Mouse (Mus musculus) spleen, adult 2 months (tissue): ENCODE measurements around the gene Nckap5l. TPM values are rescaled to one million over a fixed set of nuclear protein-coding genes. Genes with fewer than 3 reads are reported as not detected.
"Not testable (repeated sequence)": the region's sequence is repeated elsewhere in the genome, so short reads cannot be mapped to it uniquely, and the experiment has no call there.

ENCODE experiments used
- DNase-seq, 2 experiments: peaks; one replicate each; pipeline versions ENCODE4 v3.0.0 to v3.0.0-alpha.2; 2012 to 2021; ENCODE audit warnings: low spot score in 2 of 2, low read depth in 1 of 2
- H3K27ac ChIP-seq: fragments of 200-500 bp; 2 replicates; pipeline ENCODE4 v1.5.1; 2012; ENCODE audit warnings: low read length, inconsistent platforms; ENCODE audit not compliant: insufficient read depth
- H3K27me3 ChIP-seq: fragments of 200-500 bp; 2 replicates; pipeline ENCODE4 v1.6.1; 2012; ENCODE audit warnings: mild to moderate bottlenecking, moderate library complexity, low read length, inconsistent platforms; ENCODE audit not compliant: control insufficient read depth, insufficient read depth
- H3K36me3 ChIP-seq: fragments of 200-500 bp; 2 replicates; pipeline ENCODE4 v1.6.1; 2012; ENCODE audit warnings: mild to moderate bottlenecking, low read length, inconsistent platforms; ENCODE audit not compliant: control insufficient read depth, insufficient read depth
- H3K4me1 ChIP-seq: fragments of 200-500 bp; 2 replicates; pipeline ENCODE4 v1.6.1; 2011; ENCODE audit warnings: inconsistent platforms; ENCODE audit not compliant: control insufficient read depth, insufficient read depth, insufficient read length
- H3K4me3 ChIP-seq: fragments of 200-500 bp; 2 replicates; pipeline ENCODE4 v1.5.1; 2011; ENCODE audit warnings: mild to moderate bottlenecking, inconsistent platforms; ENCODE audit not compliant: insufficient read depth, insufficient read length; ENCODE audit errors: extremely low read depth
- CTCF ChIP-seq: fragments of 200-500 bp; IDR thresholded peaks from 2 replicates; pipeline ENCODE4 v1.5.1; 2011; ENCODE audit warnings: mild to moderate bottlenecking, inconsistent platforms; ENCODE audit not compliant: insufficient read depth, insufficient read length, insufficient replicate concordance; ENCODE audit errors: extremely low read depth
- POLR2A ChIP-seq: fragments of 200-500 bp; IDR thresholded peaks from 2 replicates; pipeline ENCODE4 v1.6.1; 2011; ENCODE audit warnings: low read depth, low read length, inconsistent platforms
- WGBS: fragments of 180-500 bp; shearing (Covaris S2); methylation state at CpG from one replicate; pipeline ENCODE4 v1.1.7; 2018; 5-methylcytosine and 5-hydroxymethylcytosine counted together
- polyA plus RNA-seq: library from polyadenylated mRNA; depleted of rRNA; stranded (reverse); fragments of >200 nt; gene quantifications from 2 replicates; pipeline ENCODE4 v1.2.3, GENCODE M21; 2012

The Nckap5l gene
- polyA plus RNA-seq, 1 experiment: 10.9 TPM

DNA sequence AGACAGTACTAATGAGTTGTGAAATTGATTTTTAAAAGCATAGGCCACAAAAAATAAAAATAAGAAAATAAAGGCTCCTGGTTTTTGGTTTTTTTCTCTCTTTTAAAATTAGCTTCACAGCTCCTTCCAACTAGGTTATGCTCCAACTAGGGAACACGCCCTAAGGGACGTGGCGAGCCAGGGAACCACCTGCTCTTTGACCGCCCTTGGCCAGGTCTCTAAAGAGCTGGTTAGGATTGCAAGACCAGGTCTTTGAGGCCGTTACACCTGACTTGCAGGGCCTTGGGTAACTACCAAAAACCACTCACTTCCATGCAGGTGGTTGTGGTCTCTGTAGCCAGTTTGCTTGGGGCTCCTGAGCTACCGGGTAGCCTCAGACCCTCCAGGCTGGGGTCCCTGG is 65.6 kb downstream of the Nckap5l start:
- TF ChIP-seq CTCF: no peak
- TF ChIP-seq POLR2A: no peak
- Histone ChIP-seq H3K27me3 (no peaks in the 10 kb centered on the region), H3K36me3 (no peaks in the 10 kb centered on the region), H3K27ac (peak overlapping the region; percentile 12; the same call in 1 of the 2 replicates), H3K4me1 (peaks cover 9% of the 10 kb centered on the region; the same call in 1 of the 2 replicates), H3K4me3 (no peak overlapping the region)
- no peak for DNase-seq
- 62% methylated on average over 6 of the region's 6 CpGs for WGBS

DNA sequence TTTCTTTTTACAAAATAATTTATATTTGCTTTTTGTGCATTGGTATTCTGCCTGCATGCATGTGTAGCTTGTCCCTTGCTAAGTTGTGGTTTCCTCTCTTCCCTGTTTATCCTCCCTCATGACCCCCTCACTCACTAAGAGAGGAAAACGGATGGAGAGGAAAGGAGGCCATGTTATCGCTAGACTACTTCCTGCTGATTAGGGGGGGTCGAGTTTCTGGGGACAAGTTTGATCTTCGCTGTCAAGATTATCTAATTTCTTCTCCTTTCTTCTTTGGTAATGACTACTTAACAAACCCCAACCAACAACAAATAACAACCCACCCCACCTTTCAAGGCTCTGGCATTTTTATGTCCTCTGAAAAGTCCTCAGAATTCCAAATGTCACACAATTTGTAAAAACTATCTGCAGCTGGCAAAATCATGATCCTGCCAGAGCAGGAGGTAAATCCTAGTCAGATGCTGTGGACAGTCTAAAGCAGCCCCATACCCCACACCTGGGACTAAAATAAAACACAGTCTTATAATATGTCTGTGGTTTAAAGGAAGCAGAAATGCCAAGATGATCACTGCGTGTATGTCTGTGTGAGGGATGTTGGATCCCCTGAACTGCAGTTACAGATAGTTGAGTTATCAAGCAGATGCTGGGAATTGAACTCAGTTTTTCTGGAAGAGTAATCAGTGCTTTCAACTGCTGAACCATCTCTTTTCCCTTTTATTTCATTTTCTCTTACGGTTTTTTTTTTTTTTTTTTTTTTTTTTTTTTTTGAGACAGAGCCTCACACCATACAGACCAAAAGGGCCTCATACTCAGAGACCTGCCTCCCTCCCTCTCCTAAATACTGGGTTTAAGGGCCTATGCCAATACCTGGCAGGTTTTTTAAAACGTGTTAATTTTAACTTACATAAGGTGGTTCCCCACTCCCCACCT is 66.8 kb downstream of the Nckap5l start:
- TF ChIP-seq POLR2A (no peak), CTCF (no peak)
- no peaks in the 10 kb centered on the region for H3K27me3 ChIP-seq
- H3K4me1 ChIP-seq: peaks cover 5% of the 10 kb centered on the region; the same call in 1 of the 2 replicates
- 51% methylated on average over 7 of the region's 7 CpGs for WGBS
- DNase-seq: no peak
- H3K36me3 ChIP-seq: no peaks in the 10 kb centered on the region
- H3K4me3 ChIP-seq: no peak overlapping the region
- H3K27ac ChIP-seq: no peak overlapping the region

DNA sequence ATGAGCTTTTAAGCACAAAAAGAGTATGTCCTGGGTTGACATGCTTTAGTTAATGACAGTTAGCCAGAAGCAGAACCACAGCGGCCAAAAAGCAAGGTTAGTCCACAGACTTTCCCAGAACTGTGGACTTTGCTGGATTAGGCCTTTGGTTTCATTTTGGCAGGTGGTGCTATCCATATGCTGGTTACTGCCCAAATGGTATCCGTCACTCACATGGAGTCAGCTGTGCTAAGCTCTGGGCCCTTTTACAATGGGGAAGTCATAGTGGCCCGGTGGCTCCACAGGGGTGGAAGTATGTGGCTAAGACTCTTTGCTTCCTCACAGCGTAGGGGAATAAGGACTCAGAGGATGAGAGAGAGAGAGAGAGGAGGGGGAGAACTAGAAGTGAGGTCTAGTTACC is 69.6 kb downstream of the Nckap5l start:
- H3K27me3 ChIP-seq: no peaks in the 10 kb centered on the region
- H3K27ac ChIP-seq: no peak overlapping the region
- no peak for DNase-seq
- no peaks in the 10 kb centered on the region for H3K4me1 ChIP-seq
- WGBS: 43% methylated on average over 4 of the region's 4 CpGs
- TF ChIP-seq CTCF (no peak), POLR2A (no peak)
- no peaks in the 10 kb centered on the region for H3K36me3 ChIP-seq
- H3K4me3 ChIP-seq: no peak overlapping the region

DNA sequence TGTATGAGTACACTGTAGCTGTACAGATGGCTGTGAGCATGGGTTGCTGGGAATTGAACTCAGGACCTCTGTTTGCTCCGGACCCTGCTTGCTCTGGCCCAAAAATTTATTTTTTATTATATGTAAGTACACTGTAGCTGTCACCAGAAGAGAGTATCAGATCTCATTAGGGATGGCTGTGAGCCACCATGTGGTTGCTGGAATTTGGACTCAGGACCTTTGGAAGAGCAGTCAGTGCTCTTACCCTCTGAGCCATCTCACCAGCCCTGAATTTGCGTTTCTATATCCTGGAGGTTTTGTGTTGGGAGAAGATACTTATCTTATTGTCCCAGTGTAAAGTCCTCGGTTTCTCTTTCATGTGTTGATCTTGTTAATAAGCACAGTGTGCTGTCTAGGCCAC is 70.8 kb downstream of the Nckap5l start:
- H3K27ac ChIP-seq: no peak overlapping the region
- H3K4me1 ChIP-seq: no peaks in the 10 kb centered on the region
- no peaks in the 10 kb centered on the region for H3K36me3 ChIP-seq
- WGBS: 71% methylated on average over 3 of the region's 3 CpGs
- DNase-seq: no peak
- H3K27me3 ChIP-seq: no peaks in the 10 kb centered on the region
- no peak for TF ChIP-seq POLR2A
- no peak for TF ChIP-seq CTCF
- no peak overlapping the region for H3K4me3 ChIP-seq

DNA sequence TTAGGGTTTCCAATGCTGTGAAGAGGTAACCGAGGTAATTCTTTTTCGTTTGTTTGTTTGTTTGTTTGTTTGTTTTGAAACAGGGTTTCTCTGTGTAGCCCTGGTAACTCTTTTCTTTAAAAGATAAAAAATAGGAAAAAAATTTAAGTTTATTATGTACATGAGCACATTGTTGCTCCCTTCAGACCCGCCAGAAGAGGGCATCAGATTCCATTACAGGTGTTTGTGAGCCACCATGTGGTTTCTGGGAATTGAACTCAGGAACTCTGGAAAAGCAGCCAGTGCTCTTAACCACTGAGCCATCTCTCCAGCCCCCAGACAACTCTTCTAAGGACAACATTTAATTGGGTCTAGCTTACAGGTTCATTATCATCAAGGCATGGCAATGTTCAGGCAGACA is 71.4 kb downstream of the Nckap5l start:
- H3K4me1 ChIP-seq, DNase-seq, H3K27me3 ChIP-seq, H3K27ac ChIP-seq, H3K36me3 ChIP-seq, H3K4me3 ChIP-seq: not testable (repeated sequence)
- WGBS: 71% methylated on average over 3 of the region's 3 CpGs

DNA sequence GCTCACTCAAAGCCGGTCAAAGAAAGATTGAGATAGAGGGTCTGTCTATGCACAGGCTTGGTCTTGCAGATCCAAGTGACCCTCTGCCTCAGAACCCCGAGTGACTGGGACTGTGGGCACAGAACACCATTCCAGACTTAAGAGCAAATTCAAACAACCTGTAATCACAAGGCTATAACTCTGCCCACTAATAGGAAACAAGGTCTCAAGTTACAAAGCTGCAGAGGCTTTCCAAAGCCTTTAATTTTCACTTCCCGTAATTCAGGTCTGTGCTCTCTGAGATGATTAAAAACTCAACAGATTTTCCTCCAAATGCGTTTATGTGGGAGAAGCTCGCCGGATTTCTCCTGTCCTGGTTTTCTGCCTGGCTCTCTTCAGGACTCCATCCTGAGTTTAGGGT is 73.5 kb downstream of the Nckap5l start:
- TF ChIP-seq CTCF: no peak
- no peak for TF ChIP-seq POLR2A
- no peaks in the 10 kb centered on the region for H3K27me3 ChIP-seq
- no peak overlapping the region for H3K4me3 ChIP-seq
- H3K4me1 ChIP-seq: no peaks in the 10 kb centered on the region
- H3K36me3 ChIP-seq: no peaks in the 10 kb centered on the region
- no peak overlapping the region for H3K27ac ChIP-seq
- 53% methylated on average over 6 of the region's 6 CpGs for WGBS
- no peak for DNase-seq

DNA sequence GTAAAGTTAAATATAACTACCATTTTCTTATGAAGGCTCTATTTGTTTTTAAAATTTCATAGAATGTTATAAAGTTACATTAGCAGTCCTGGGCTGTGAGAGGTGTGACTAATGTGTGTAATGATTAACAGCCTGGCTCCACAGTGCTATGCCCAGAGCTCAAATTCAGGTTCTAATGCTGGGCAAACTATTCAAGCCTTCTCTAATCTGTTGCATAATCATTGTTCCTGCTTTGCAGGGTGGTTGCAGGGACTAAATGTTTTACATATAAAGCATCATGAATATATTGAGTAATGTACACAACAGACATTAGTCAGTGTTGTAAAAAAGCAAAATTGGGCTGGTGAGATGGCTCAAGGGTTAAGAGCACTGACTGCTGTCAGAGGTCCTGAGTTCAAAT is 74.7 kb downstream of the Nckap5l start:
- Histone ChIP-seq H3K4me3 (no peak overlapping the region), H3K27me3 (no peaks in the 10 kb centered on the region), H3K4me1 (no peaks in the 10 kb centered on the region), H3K36me3 (no peaks in the 10 kb centered on the region), H3K27ac (no peak overlapping the region)
- no peak for TF ChIP-seq POLR2A
- no peak for TF ChIP-seq CTCF
- DNase-seq: no peak
